Mouse (Mus musculus) lung, adult 2 months (tissue): Measurements from ENCODE around the gene 1700013H16Rik. TPM values are rescaled to one million over a fixed set of nuclear protein-coding genes. Genes with fewer than 3 reads are reported as not detected.
"Not testable (repeated sequence)": the region's sequence is repeated elsewhere in the genome, so short reads cannot be mapped to it uniquely, and the experiment has no call there.

ENCODE experiments used
- DNase-seq: peaks from one replicate; pipeline ENCODE4 v3.0.0; 2022
- H3K4me1 ChIP-seq: fragments of 200-500 bp; 2 replicates; pipeline ENCODE4 v1.6.1; 2011; ENCODE audit warnings: low read length; ENCODE audit not compliant: control insufficient read depth, insufficient read depth
- H3K4me3 ChIP-seq: fragments of 200-500 bp; replicated peaks from 2 replicates; pipeline ENCODE3; 2011; ENCODE audit warnings: low read depth, mild to moderate bottlenecking, control low read depth, low read length; ENCODE audit errors: extremely low read depth
- CTCF ChIP-seq: fragments of 200-500 bp; IDR thresholded peaks from 2 replicates; pipeline ENCODE4 v1.5.1; 2011; ENCODE audit warnings: mild to moderate bottlenecking, low read length, control low read depth; ENCODE audit not compliant: insufficient read depth
- POLR2A ChIP-seq: fragments of 200-500 bp; IDR thresholded peaks from 2 replicates; pipeline ENCODE4 v1.6.1; 2011; ENCODE audit warnings: low read depth, mild to moderate bottlenecking, control low read depth, low read length, borderline replicate concordance; ENCODE audit errors: extremely low read depth
- WGBS: fragments of 180-500 bp; shearing (Covaris S2); methylation state at CpG from one replicate; pipeline ENCODE4 v1.1.7; 2018; 5-methylcytosine and 5-hydroxymethylcytosine counted together
- polyA plus RNA-seq: library from polyadenylated mRNA; depleted of rRNA; stranded (reverse); fragments of >200 nt; gene quantifications from 2 replicates; pipeline ENCODE4 v1.2.3, GENCODE M21; 2012; rRNA removed

The 1700013H16Rik gene
- polyA plus RNA-seq, result not detected in 2 replicates

DNA sequence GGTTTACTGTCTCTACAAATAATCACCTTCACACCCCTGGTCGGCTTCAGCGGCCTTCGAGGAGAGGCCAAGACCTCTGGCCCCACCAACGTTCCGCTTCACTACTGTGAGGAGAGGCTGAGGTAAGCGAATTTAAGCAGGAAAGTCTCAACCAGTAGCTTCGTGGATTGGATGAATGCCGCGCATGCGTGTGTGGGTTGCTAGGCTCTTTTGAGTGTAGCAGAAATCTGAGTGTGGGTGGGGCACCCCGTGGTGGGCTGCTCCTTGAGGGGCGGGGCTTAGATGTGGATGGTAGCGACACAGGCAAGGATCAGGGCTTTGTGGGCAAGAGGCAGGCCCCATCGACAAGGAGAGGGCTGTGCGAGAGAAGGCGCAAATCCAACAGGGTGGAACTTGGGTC lies at the start of gene 1700013H16Rik:
TSS of gene 1700013H16Rik (minus strand) at position 96 of the 400 bp plus-strand sequence.
- Histone ChIP-seq H3K4me3 (no peak within 1 kb of the TSS), H3K4me1 (no peaks in the 10 kb centered on the region)
- WGBS, result 88% methylated on average over 16 of the region's 16 CpGs
- no peak for TF ChIP-seq CTCF
- TF ChIP-seq POLR2A, result no peak
- DNase-seq, result no peak

DNA sequence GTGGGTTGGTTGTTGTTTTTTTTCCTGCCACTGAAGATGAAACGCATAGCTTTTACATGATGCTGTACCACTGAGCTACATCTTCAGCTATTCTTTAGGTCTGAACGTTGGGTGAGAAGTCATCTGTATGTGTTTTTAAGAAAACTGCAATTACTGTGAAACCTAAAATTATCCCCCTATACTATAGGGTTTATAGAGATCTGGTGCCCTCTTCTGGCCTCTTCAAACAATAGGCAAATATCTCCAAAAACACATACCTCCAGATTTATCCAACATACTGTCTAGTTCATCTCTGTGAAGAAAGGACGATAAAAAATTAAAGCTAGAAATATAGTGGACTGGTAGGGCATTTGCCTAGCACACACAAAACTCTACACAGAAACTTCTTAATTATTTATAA lies 41.4 kb upstream of the 1700013H16Rik start:
- Histone ChIP-seq H3K4me1 (no peaks in the 10 kb centered on the region), H3K4me3 (no peak overlapping the region)
- WGBS, result 43% methylated on average over 3 of the region's 3 CpGs
- no peak for TF ChIP-seq CTCF
- no peak for TF ChIP-seq POLR2A
- no peak for DNase-seq

GRCm38 (mm10) chrX:53797519-53797918 lies 39.9 kb upstream of the 1700013H16Rik start, which contains the start of gene Xlr:
Gene Xlr (minus strand): TSS chrX:53797706.
- WGBS, result 80% methylated on average over 11 of the region's 11 CpGs
- H3K4me3 ChIP-seq, DNase-seq, H3K4me1 ChIP-seq: not testable (repeated sequence)

DNA sequence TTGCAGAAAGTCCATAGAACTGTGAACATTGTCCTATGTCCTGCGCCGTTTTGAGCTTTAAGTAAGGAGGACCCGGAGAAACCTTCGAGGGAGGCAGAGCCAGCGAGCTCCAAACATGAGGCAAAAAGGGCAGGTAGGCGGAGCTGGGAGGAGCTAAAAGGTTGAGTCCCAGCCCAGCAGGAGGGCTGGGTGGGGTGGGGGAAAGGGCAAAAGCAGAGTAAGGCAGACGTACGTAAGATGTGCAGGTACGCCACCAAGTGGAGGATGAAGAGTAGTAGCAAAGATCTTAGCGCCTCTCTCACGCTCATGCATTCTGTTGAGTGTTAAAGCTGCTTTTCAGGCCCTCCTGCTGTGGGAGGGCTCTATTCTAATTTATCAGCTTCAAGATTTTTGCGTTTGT lies 18.6 kb upstream of the 1700013H16Rik start, which contains the start of gene Zfp36l3:
TSS of gene Zfp36l3 (minus strand) at position 119 of the 400 bp plus-strand sequence.
- H3K4me3 ChIP-seq, result no peak within 1 kb of the TSS
- TF ChIP-seq CTCF (no peak), POLR2A (no peak)
- 83% methylated on average over 12 of the region's 12 CpGs for WGBS
- no peaks in the 10 kb centered on the region for H3K4me1 ChIP-seq
- no peak for DNase-seq

GRCm38 (mm10) chrX:53752851-53753250 lies 4.8 kb downstream of the 1700013H16Rik start:
- H3K4me1 ChIP-seq, result no peaks in the 10 kb centered on the region
- TF ChIP-seq POLR2A (no peak), CTCF (no peak)
- H3K4me3 ChIP-seq, result no peak overlapping the region
- DNase-seq, result no peak
- WGBS, result 88% methylated on average over 1 of the region's 1 CpGs

DNA sequence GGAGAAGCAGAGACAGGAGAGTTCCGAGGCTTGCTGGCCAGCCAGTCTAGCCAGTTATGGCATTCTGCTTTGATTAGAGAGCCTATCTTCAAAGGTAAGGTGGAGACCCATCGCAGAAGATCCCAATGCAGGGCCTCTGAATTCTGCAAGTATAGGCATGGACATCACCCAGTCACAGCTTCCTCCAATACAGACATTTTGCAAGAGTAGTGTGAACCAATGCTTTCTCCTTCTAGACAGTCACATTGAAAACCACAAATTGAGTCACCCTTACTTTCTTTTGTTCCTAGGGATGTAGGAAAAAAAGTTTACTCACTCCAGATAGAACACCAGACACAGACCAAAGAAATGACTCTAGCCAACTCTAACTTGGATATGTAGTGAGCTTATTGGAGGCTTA lies 28.7 kb downstream of the 1700013H16Rik start:
- Histone ChIP-seq H3K4me3 (no peak overlapping the region), H3K4me1 (no peaks in the 10 kb centered on the region)
- 78% methylated on average over 2 of the region's 2 CpGs for WGBS
- TF ChIP-seq POLR2A (no peak), CTCF (no peak)
- DNase-seq, result no peak

DNA sequence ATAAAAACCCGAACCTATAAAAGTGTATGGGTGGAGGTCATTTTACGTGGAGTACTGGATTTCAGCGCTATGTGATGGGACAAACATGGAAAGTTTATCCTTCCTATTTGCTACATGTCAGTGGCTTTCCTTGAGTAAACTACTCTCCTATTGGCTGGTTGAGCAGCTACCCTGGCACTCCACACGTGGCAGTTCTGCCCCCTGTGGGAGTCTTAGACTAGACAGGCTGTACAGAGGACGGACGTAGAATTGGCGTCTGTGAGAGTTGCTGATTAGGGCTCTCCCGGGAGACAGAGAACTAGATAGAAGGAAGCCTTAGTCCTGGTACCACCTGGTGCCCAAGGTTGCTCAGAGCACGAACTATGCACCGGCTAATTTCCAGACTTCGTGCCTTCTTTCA lies 33.0 kb downstream of the 1700013H16Rik start, which contains the start of gene 4930502E18Rik:
TSS of gene 4930502E18Rik (plus strand) at position 231 of the 400 bp plus-strand sequence.
- TF ChIP-seq CTCF (no peak), POLR2A (no peak)
- Histone ChIP-seq H3K4me1 (no peaks in the 10 kb centered on the region), H3K4me3 (no peak within 1 kb of the TSS)
- 72% methylated on average over 11 of the region's 11 CpGs for WGBS
- DNase-seq, result no peak

- H3K4me3 ChIP-seq, result no peak overlapping the region
- TF ChIP-seq CTCF (no peak), POLR2A (no peak)
- H3K4me1 ChIP-seq, result no peaks in the 10 kb centered on the region
- DNase-seq, result peak; percentile 8
- 26% methylated on average over 49 of the region's 49 CpGs for WGBS
These were observed 41.1 kb downstream of the 1700013H16Rik start for GRCm38 (mm10) chrX:53716323-53717182.

DNA sequence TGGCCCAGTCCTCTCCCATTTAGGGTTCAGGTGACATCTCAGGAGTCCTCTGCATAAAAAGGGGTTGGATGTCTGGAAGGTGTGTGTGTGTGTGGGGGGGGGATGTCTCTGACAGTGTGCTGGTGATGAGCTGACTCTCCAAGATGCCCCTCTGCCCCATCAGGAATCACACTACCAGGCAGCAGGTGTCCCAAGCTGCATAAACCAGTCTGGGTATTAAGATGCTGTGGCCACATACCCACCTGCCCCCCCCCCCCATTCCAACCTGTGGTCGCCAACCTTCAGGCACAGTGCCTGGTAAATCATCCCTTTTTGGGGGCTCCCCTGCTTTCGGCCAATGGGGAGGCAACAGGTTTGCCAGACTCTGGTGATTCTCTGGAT lies 41.7 kb downstream of the 1700013H16Rik start:
- 68% methylated on average over 2 of the region's 2 CpGs for WGBS
- no peak for DNase-seq
- no peak for TF ChIP-seq POLR2A
- Histone ChIP-seq H3K4me1 (no peaks in the 10 kb centered on the region), H3K4me3 (no peak overlapping the region)

DNA sequence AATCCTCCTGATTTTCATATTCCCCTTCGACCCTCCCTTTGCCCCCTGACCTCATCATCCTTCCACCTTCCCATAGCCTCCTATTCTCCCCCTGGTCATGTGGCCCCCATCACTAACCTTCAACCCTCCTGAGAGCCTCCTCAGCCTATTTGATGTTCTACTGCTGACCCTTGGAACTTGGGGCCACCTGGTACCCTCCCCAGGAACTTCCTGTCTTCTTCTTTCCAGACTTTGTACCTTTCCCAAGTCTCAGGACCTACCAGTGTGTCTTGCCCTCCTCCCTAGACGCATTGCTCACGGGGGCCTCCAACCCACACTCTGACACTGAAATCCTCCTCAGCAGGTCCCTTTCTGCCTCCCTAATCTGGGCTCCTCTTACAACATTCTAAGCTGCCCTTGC lies 55.0 kb downstream of the 1700013H16Rik start:
- WGBS, result 79% methylated on average over 3 of the region's 3 CpGs
- no peaks in the 10 kb centered on the region for H3K4me1 ChIP-seq
- no peak overlapping the region for H3K4me3 ChIP-seq
- TF ChIP-seq POLR2A, result no peak
- TF ChIP-seq CTCF, result no peak
- no peak for DNase-seq
